Mouse (Mus musculus): ENCODE results near the gene Oxct1. TPM values are rescaled to one million over a fixed set of nuclear protein-coding genes. Genes with fewer than 3 reads are reported as not detected.

Gene Oxct1
- polyA plus RNA-seq, 1 experiment, result 206 TPM

GRCm38 (mm10) chr15:4067273-4067990, 41.2 kb downstream of the Oxct1 start:
- Histone ChIP-seq H3K27ac (ENCODE audit: insufficient read depth, low read length) (no peak overlapping the region), H3K4me3 (ENCODE audit: insufficient read depth, low read length) (no peak overlapping the region), H3K4me1 (ENCODE audit: control insufficient read depth, insufficient read depth, low read length) (no peaks in the 10 kb centered on the region)
- TF ChIP-seq POLR2A (IDR thresholded peaks at IDR 0.05; ENCODE audit: low read depth, low read length), result no peak
- TF ChIP-seq CTCF (IDR thresholded peaks at IDR 0.05; ENCODE audit: borderline replicate concordance, insufficient read depth, low read length), result no peak

DNA sequence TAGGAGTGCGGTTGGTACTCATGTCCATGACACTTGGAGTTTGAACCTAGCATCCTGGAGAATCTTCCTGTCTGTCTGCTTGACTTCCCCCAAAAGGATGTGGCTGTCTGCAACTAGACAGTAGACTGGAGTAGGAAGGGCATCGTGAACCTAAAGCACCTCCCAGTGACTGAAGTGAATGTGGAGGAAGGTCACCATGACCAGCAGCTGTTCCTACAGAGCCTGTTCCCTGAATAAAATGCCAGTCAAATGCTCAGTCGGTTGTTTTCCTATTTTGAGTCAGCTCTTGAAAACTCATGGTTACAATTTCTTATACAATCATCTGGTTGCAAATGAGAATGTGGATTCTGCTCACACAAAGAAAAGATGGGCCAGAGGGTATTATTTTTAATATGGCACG, 51.8 kb downstream of the Oxct1 start:
- H3K4me3 ChIP-seq (ENCODE audit: insufficient read depth, low read length), result no peak overlapping the region
- H3K4me1 ChIP-seq (ENCODE audit: control insufficient read depth, insufficient read depth, low read length), result no peaks in the 10 kb centered on the region
- no peak overlapping the region for H3K27ac ChIP-seq (ENCODE audit: insufficient read depth, low read length)
- TF ChIP-seq POLR2A (IDR thresholded peaks at IDR 0.05; ENCODE audit: low read depth, low read length) (no peak), CTCF (IDR thresholded peaks at IDR 0.05; ENCODE audit: borderline replicate concordance, insufficient read depth, low read length) (no peak)

DNA sequence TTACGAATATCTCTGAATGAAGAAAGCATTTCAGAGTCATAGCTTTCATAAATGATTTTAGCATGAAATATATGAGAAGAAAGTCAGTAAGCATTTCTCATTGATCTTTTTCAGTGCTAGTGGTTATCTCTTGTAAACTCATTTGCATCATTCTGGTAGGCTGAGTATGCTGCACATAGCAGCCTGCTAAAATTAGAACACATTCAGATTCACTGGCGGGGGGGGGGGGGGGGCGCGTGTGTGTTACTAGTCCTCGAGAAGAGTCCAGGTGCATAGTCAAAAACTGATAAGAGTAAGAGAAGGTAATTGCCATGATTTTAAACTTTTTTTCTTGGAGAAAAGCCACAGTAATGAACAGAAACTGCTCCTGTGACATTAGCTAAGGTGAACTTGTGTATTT, 52.6 kb downstream of the Oxct1 start:
- no peak overlapping the region for H3K4me3 ChIP-seq (ENCODE audit: insufficient read depth, low read length)
- TF ChIP-seq POLR2A (IDR thresholded peaks at IDR 0.05; ENCODE audit: low read depth, low read length) (no peak), CTCF (IDR thresholded peaks at IDR 0.05; ENCODE audit: borderline replicate concordance, insufficient read depth, low read length) (no peak)
- H3K4me1 ChIP-seq (ENCODE audit: control insufficient read depth, insufficient read depth, low read length), result no peaks in the 10 kb centered on the region
- H3K27ac ChIP-seq (ENCODE audit: insufficient read depth, low read length), result no peak overlapping the region

DNA sequence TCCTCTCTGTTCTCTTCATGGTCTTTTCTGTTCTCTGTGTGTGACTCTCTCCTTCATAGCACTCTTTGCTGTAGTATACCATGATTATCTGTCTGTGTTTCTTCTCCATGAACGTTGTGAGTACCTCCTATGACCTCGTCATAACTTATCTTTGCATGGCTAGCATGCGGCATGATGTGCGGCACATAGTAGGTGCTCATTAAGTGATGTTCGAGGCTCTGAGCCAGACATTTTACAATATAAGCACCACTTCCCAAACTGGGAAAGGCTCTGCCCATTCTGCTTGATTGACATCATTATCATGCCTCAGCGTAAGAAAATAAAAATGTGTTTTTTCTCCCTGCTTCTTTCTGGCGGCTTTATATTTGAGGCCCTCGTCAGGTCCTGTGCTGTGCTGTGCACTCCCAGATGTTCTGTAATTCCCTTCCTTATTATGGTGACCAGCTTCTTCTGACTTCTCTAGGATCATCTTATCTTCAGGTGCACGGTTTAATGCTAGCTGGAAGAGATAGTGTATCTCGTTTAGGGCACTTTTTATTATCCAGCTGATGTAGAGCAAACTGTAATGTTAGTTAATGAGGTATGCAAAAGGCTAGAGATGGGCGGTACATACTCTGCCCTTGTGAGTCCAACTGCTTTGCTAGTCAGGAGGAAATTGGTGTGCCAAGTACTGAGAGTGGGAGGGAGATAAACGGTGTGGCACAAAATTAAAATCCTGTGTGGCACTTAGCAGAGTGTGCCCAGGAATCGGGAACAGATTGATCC, 53.4 kb downstream of the Oxct1 start:
- H3K27ac ChIP-seq (ENCODE audit: insufficient read depth, low read length), result no peak overlapping the region
- TF ChIP-seq CTCF (IDR thresholded peaks at IDR 0.05; ENCODE audit: borderline replicate concordance, insufficient read depth, low read length), result no peak
- TF ChIP-seq POLR2A (IDR thresholded peaks at IDR 0.05; ENCODE audit: low read depth, low read length), result no peak
- no peaks in the 10 kb centered on the region for H3K4me1 ChIP-seq (ENCODE audit: control insufficient read depth, insufficient read depth, low read length)
- no peak overlapping the region for H3K4me3 ChIP-seq (ENCODE audit: insufficient read depth, low read length)

DNA sequence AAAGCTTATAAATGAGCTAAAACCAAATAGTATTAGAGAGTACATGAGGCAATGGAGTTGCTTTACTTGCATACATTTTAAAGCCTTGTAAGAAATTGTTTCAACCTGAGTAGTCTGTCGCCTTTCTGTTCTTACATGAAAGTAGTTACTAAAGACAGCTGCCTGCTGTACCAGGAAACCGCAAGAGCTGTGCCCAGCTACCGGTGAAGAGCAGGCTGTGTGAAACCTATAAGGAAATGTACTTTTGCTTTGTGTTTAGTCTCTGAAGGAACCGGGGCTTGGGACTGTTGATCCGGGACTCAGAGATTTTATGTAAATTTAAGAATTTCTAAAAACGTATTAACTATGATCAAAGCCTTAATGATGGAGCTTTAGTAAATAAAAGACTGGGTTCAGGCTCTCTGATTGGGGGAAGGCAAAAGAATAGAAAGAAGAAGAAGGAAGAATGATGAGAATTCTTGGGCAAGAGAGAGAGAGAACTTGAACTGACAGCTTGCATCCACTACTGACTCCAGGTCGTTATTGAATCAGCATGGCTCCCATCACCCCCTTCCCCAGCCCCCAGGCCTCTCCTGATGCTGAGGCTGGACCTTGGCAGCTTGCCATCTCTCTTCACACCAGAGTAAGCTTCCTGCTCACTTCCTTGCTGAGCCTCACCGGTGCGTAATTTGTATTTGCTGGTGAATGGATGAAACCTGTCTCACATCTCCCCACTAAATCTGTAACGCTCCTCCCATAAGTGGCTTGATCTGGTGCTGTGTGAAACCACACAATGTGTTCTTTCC, 59.6 kb downstream of the Oxct1 start:
- Histone ChIP-seq H3K4me1 (ENCODE audit: control insufficient read depth, insufficient read depth, low read length) (peaks cover 4% of the 10 kb centered on the region; the same call in 1 of the 2 replicates), H3K4me3 (ENCODE audit: insufficient read depth, low read length) (no peak overlapping the region), H3K27ac (ENCODE audit: insufficient read depth, low read length) (no peak overlapping the region)
- TF ChIP-seq POLR2A (IDR thresholded peaks at IDR 0.05; ENCODE audit: low read depth, low read length) (no peak), CTCF (IDR thresholded peaks at IDR 0.05; ENCODE audit: borderline replicate concordance, insufficient read depth, low read length) (no peak)

DNA sequence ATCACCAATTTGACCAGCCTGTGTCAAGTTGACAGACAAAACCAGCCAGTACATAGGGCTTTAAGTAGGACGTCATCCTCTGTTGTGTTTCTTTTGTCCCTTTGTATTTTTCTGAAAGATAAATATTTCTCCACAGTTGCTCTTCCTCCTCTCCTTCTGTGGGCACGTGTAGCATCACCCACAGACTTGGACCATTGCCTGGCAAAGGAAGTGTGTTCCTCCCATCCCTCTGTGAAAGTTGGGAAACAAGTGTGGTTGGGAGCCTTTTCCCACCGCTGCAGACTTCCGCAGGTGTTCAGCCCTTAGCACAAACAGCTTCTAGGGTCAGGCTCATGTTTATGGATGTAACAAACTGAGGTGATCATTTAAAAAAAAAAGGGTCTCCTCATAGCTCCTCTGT, 61.3 kb downstream of the Oxct1 start:
- no peak for TF ChIP-seq POLR2A (IDR thresholded peaks at IDR 0.05; ENCODE audit: low read depth, low read length)
- no peak for TF ChIP-seq CTCF (IDR thresholded peaks at IDR 0.05; ENCODE audit: borderline replicate concordance, insufficient read depth, low read length)
- peaks cover 13% of the 10 kb centered on the region for H3K4me1 ChIP-seq (ENCODE audit: control insufficient read depth, insufficient read depth, low read length)
- no peak overlapping the region for H3K4me3 ChIP-seq (ENCODE audit: insufficient read depth, low read length)
- no peak overlapping the region for H3K27ac ChIP-seq (ENCODE audit: insufficient read depth, low read length)

GRCm38 (mm10) chr15:4087914-4088313, 61.7 kb downstream of the Oxct1 start:
- Histone ChIP-seq H3K27ac (ENCODE audit: insufficient read depth, low read length) (no peak overlapping the region), H3K4me1 (ENCODE audit: control insufficient read depth, insufficient read depth, low read length) (peaks cover 13% of the 10 kb centered on the region), H3K4me3 (ENCODE audit: insufficient read depth, low read length) (no peak overlapping the region)
- TF ChIP-seq CTCF (IDR thresholded peaks at IDR 0.05; ENCODE audit: borderline replicate concordance, insufficient read depth, low read length) (no peak), POLR2A (IDR thresholded peaks at IDR 0.05; ENCODE audit: low read depth, low read length) (no peak)

DNA sequence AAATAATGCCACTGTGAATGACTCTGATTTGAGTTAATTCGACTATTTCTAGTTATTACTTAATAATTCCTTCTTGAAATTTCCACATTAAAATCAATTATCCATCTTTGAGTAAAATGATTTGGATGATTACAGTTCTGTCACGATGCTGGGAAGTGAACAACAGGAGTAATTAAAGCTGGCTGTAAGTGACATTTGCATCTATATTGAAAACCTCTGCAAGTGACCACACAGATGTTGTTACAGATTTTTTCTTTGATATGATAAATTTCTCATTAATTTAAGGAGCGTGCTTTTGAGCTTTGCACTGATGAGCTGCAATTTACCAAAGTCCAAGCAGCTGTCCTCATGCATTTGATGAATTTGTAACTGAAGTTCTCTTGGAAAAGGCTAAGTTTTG, 64.4 kb downstream of the Oxct1 start:
- H3K27ac ChIP-seq (ENCODE audit: insufficient read depth, low read length), result peak overlapping the region; percentile 54; the same call in 1 of the 2 replicates
- TF ChIP-seq POLR2A (IDR thresholded peaks at IDR 0.05; ENCODE audit: low read depth, low read length) (no peak), CTCF (IDR thresholded peaks at IDR 0.05; ENCODE audit: borderline replicate concordance, insufficient read depth, low read length) (no peak)
- H3K4me3 ChIP-seq (ENCODE audit: insufficient read depth, low read length), result no peak overlapping the region
- peaks cover 13% of the 10 kb centered on the region for H3K4me1 ChIP-seq (ENCODE audit: control insufficient read depth, insufficient read depth, low read length)

DNA sequence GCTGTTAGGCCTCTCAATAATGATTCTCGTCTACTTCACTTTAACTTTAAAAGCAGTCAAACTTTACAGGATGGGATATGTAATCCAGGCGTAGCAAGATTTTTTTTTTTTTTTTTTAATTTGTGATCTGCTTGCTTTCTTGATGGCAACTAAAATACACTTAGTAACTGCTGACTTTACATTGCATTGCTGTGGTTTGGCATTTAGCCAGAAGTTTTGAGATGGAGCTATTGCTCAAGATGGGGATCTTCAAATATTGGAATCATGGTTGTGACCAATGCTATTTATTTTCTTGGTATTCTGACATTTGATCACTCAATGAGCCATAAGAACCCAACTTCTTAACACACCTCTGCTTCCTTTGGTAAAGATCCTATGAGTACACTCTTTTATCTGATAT, 66.4 kb downstream of the Oxct1 start:
- no peak overlapping the region for H3K4me3 ChIP-seq (ENCODE audit: insufficient read depth, low read length)
- H3K27ac ChIP-seq (ENCODE audit: insufficient read depth, low read length), result no peak overlapping the region
- peaks cover 13% of the 10 kb centered on the region for H3K4me1 ChIP-seq (ENCODE audit: control insufficient read depth, insufficient read depth, low read length)
- TF ChIP-seq CTCF (IDR thresholded peaks at IDR 0.05; ENCODE audit: borderline replicate concordance, insufficient read depth, low read length), result no peak
- no peak for TF ChIP-seq POLR2A (IDR thresholded peaks at IDR 0.05; ENCODE audit: low read depth, low read length)

Measured in embryonic fibroblast, embryonic 13.5 days (primary cell).